Mouse (Mus musculus) kidney, adult 2 months (tissue): ENCODE measurements at regions not wholly inside any gene's neighbourhood (a gene's known extent, or its start where the extent isn't known, plus 50 kb on each side); places are given as distances from the start of the nearest gene placed in this dataset.

Experiments
- CTCF ChIP-seq: fragments of 200-500 bp; conservative IDR thresholded peaks from 2 replicates; pipeline ENCODE4 v1.5.1; 2011; ENCODE audit warnings: low read depth, mild to moderate bottlenecking, control low read depth, low read length, moderate library complexity, mixed read lengths; ENCODE audit not compliant: insufficient read depth, insufficient read length
- POLR2A ChIP-seq: fragments of 200-500 bp; IDR thresholded peaks from one replicate; pipeline ENCODE4 v1.6.1; 2011; ENCODE audit warnings: low read depth, low read length, control low read depth

GRCm38 (mm10) chr13:118265763-118266520, 120.5 kb upstream of the B430218F22Rik start:
- TF ChIP-seq POLR2A, result no peak
- no peak for TF ChIP-seq CTCF
